In genomic region chr13:21179724-21180550, GRCm38 (mm10) we compare ENCODE assay signal across 8 mouse cellular contexts. TPM values are rescaled to one million over a fixed set of nuclear protein-coding genes. Genes with fewer than 3 reads are reported as not detected.
DNase-seq lines count a peak whose midpoint lies in the region; ATAC-seq and TF ChIP-seq lines count a peak whose summit lies in the region.

No protein-coding gene starts in this region.

- no peaks in the 10 kb centered on the region for H3K9me3 ChIP-seq in hindbrain, embryonic 15.5 days

- peak overlapping the region; percentile 97 for H3K27ac ChIP-seq in hindbrain, embryonic 15.5 days (replicated peaks)
- H3K27ac ChIP-seq in left cerebral cortex, adult 2 months: peak overlapping the region; percentile 95
- peak overlapping the region; percentile 72 for H3K27ac ChIP-seq in macrophage

- WGBS in hindbrain, embryonic 15.5 days: under 1% methylated on average over 76 of the region's 80 CpGs
- under 1% methylated on average over 75 of the region's 80 CpGs for WGBS in macrophage (ENCODE audit: missing documents)

- intact Hi-C loops in left cerebral cortex, adult 2 months (cut with DNase I): loop anchor here (1.0 kb wide), 1 partner anchor 20 kb away; no protein-coding TSS in a partner anchor

- peaks cover 17% of the 10 kb centered on the region for H3K36me3 ChIP-seq in hindbrain, embryonic 15.5 days
- peaks cover 29% of the 10 kb centered on the region for H3K36me3 ChIP-seq in macrophage (ENCODE audit: inconsistent target)

- peak overlapping the region; percentile 84 for H3K9ac ChIP-seq in hindbrain, embryonic 15.5 days

- no peak for TF ChIP-seq CTCF in left cerebral cortex, adult 2 months (IDR thresholded peaks at IDR 0.05)

- peaks cover 41% of the 10 kb centered on the region for H3K79me2 ChIP-seq in macrophage (ENCODE audit: inconsistent target)

- no peaks in the 10 kb centered on the region for H3K27me3 ChIP-seq in hindbrain, embryonic 15.5 days

- peak overlapping the region; percentile 93 for H3K4me3 ChIP-seq in hindbrain, embryonic 15.5 days
- peak overlapping the region; percentile 97 for H3K4me3 ChIP-seq in left cerebral cortex, adult 2 months
- peak overlapping the region; percentile 63 for H3K4me3 ChIP-seq in macrophage (ENCODE audit: inconsistent target)

- peak; percentile 96 for ATAC-seq in hindbrain, embryonic 15.5 days (ENCODE audit: low FRiP score, low read depth)

- peaks cover 32% of the 10 kb centered on the region for H3K4me1 ChIP-seq in hindbrain, embryonic 15.5 days (replicated peaks)

- peak; percentile 88 for DNase-seq in T-cell, adult 2 months (ENCODE audit: low spot score)
- peak; percentile 88 to 92 for DNase-seq in cerebellum, postnatal 25 days
- DNase-seq in frontal cortex, postnatal 36 days (ENCODE audit: low spot score in 2 of 2): peak; percentile 90 to 92
- DNase-seq in left cerebral cortex, adult 2 months (ENCODE audit: extremely low spot score in 1 of 2, low spot score in 2 of 2): peak; percentile 80 to 84
- peak; percentile 90 for DNase-seq in right cerebral cortex, adult 18-20 months
- DNase-seq in urinary bladder, adult 2 months (ENCODE audit: low spot score): peak; percentile 89

- H3K4me2 ChIP-seq in hindbrain, embryonic 15.5 days: peak overlapping the region; percentile 89

RNA-seq across cellular contexts. Expression of gene Trim27, which starts 0.7 kb away (rescaled TPM):
- 84.3 and 84.8 TPM in 2 replicates for polyA plus RNA-seq in hindbrain, embryonic 15.5 days (2015; fragmentation: Nextera tagmentation; extraction: Ambion mirVana)
- 10 to 100 TPM; 33.6 to 36.5 TPM for total RNA-seq in left cerebral cortex, adult 2 months (2021)
- total RNA-seq in macrophage (2018; cell fraction: chromatin; rRNA removed): 10 to 100 TPM in 24 of 26 experiments, 1 to 10 TPM in 2; 4.3 to 52.1 (median 25.5) TPM
- 10 to 100 TPM; 22.7 to 50.8 (median 44.2) TPM for total RNA-seq in macrophage (2018; cell fraction: cytosol; rRNA removed)
- 10 to 100 TPM in 25 of 26 experiments, 1 to 10 TPM in 1; 9.8 to 66.8 (median 25.0) TPM for total RNA-seq in macrophage (2018; cell fraction: nucleus; rRNA removed)
- 29.7 to 59.8 TPM (median 37.0 TPM) in 3 replicates for polyA plus RNA-seq in macrophage (2018)
- 40.5 and 48.2 TPM in 2 replicates for polyA plus RNA-seq in urinary bladder, adult 2 months (2012; rRNA removed)

RNA-seq across cellular contexts. Expression of gene Olfr1368, which starts 34.3 kb away (rescaled TPM):
- polyA plus RNA-seq in hindbrain, embryonic 15.5 days (2015; fragmentation: Nextera tagmentation; extraction: Ambion mirVana): not detected in 2 replicates
- not detected for total RNA-seq in left cerebral cortex, adult 2 months (2021)
- total RNA-seq in macrophage (2018; cell fraction: chromatin; rRNA removed): not detected
- not detected for total RNA-seq in macrophage (2018; cell fraction: cytosol; rRNA removed)
- not detected for total RNA-seq in macrophage (2018; cell fraction: nucleus; rRNA removed)
- not detected in 3 replicates for polyA plus RNA-seq in macrophage (2018)
- not detected in 2 replicates for polyA plus RNA-seq in urinary bladder, adult 2 months (2012; rRNA removed)

RNA-seq across cellular contexts. Expression of gene Olfr263, which starts 50.5 kb away (rescaled TPM):
- polyA plus RNA-seq in hindbrain, embryonic 15.5 days (2015; fragmentation: Nextera tagmentation; extraction: Ambion mirVana): not detected in 2 replicates
- total RNA-seq in left cerebral cortex, adult 2 months (2021): not detected
- total RNA-seq in macrophage (2018; cell fraction: chromatin; rRNA removed): not detected
- total RNA-seq in macrophage (2018; cell fraction: cytosol; rRNA removed): not detected
- total RNA-seq in macrophage (2018; cell fraction: nucleus; rRNA removed): not detected
- not detected in 3 replicates for polyA plus RNA-seq in macrophage (2018)
- not detected in 2 replicates for polyA plus RNA-seq in urinary bladder, adult 2 months (2012; rRNA removed)

Comparison
In these comparisons a context has a peak if more than half of its experiments do, and no peak if none do; other contexts are left out.
1. Peak in every context shown above with its lines: DNase-seq, ATAC-seq, H3K4me3 ChIP-seq and H3K27ac ChIP-seq.